Mouse (Mus musculus) spleen, postnatal 0 days (tissue): ENCODE data around the gene Ndufa3. TPM values are rescaled to one million over a fixed set of nuclear protein-coding genes. Genes with fewer than 3 reads are reported as not detected.

ENCODE experiments used
- polyA plus RNA-seq: library from polyadenylated mRNA; unstranded; fragments of >200 nt; fragmentation: Nextera tagmentation; extraction: Ambion mirVana; gene quantifications from 2 replicates; pipeline ENCODE4 v1.2.1, GENCODE M21; 2015

Ndufa3 gene
- 365 and 377 TPM in 2 replicates for polyA plus RNA-seq

GRCm38 (mm10) chr7:3617242-3617995, at the start of gene Ndufa3:
TSS of gene Ndufa3 (plus strand) at chr7:3617373.

DNA sequence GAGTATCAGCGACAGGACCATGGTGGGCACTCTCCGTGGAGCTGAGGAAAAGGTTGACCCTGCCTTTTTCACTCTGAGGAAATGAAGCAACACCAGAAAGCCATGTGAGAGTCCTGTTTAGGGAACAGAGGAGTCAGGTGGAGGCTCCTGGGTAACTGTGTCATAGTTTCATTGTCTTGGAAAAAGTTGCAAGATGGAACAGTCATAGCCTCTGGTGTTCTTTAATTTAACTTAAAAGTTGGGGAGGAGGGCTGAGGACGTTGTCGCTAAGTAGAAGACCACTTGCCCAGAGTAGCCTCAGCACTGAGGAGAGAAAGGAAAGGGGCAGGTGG, 1.1 kb upstream of the Ndufa3 start, which contains the start of gene Oscar:
Oscar (minus strand) TSS at position 101 of the 332 bp plus-strand sequence.

DNA sequence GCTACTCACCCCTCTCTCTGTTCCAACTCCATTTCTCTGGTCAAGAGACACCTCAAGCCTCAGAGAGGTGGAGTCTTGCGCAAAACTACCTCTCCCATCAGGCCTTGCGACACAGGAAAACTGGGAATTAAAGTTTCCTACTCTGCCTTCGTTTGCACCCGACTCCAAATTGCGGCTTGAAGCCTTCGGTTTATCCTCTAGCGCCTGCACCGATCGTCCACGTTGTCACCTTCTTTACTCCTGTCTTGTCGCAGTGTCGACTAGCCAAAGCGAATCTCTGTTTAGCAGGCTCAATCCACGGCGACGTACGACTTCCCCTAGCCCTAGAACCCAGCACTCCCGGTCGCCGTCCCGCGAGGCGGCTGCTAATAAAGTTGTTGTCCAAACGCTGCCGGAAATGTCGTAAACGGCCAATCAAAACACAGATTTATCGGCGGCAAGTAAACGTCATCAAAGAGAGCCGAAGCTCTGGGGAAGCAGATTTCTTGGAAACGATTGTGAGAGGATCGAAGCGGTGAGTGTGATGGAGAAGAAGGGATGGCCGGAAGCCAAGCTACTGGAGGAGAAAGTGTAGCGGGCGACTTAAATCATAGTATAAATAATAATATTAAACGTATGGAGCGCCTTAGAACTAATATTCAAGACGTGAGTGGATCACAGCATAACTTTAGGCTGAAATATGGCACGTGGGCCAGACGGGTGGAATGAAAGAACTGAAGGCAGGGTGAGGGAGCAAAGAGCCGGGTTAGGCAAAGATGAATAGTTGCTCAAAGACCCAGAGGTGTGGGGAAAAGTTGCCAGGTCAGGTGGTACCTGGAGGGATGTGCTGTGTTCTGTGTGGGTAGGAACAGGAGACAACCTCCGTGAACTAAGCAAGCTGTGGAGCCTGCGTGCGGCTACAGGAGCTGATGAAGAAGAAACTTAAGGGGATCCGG, 12.6 kb downstream of the Ndufa3 start, which contains the start of the genes Tfpt and Prpf31:
Tfpt (minus strand) TSS at position 387 of the 935 bp plus-strand sequence.
Prpf31 (plus strand) TSS at position 443 of the 935 bp plus-strand sequence.

GRCm38 (mm10) chr7:3644672-3645487, 27.7 kb downstream of the Ndufa3 start, which contains the start of gene Cnot3:
TSS of gene Cnot3 (plus strand) at chr7:3645268.

GRCm38 (mm10) chr7:3665215-3666114, 48.3 kb downstream of the Ndufa3 start, which contains the start of gene Leng1:
TSS of gene Leng1 (minus strand) at chr7:3665840.

Other genes starting within 250 kb of the Ndufa3 start
- gene Cacng8, start 226.7 kb upstream of the Ndufa3 start, polyA plus RNA-seq: not detected in 2 replicates
- not detected in 2 replicates for gene Cacng6, start 193.2 kb upstream of the Ndufa3 start, polyA plus RNA-seq
- gene Tarm1, start 114.7 kb upstream of the Ndufa3 start, polyA plus RNA-seq: 2.9 and 3.5 TPM in 2 replicates
- gene Oscar, start 1.2 kb upstream of the Ndufa3 start, polyA plus RNA-seq: not detected in 2 replicates
- gene Tfpt, start 12.6 kb downstream of the Ndufa3 start, polyA plus RNA-seq: 14.6 TPM in 2 replicates
- gene Prpf31, start 12.6 kb downstream of the Ndufa3 start, polyA plus RNA-seq: 54.2 and 55.9 TPM in 2 replicates
- gene Cnot3, start 27.9 kb downstream of the Ndufa3 start, polyA plus RNA-seq: 29.6 and 34.3 TPM in 2 replicates
- gene Leng1, start 48.5 kb downstream of the Ndufa3 start, polyA plus RNA-seq: 7.4 and 7.7 TPM in 2 replicates
- gene Tmc4, start 60.2 kb downstream of the Ndufa3 start, polyA plus RNA-seq: 6.9 and 8.2 TPM in 2 replicates
- 46.3 and 65.6 TPM in 2 replicates for gene Tsen34, start 75.5 kb downstream of the Ndufa3 start, polyA plus RNA-seq
- gene Mboat7, start 76.2 kb downstream of the Ndufa3 start, polyA plus RNA-seq: 21.7 and 28.8 TPM in 2 replicates
- 1,500 and 1,551 TPM in 2 replicates for gene Rps9, start 86.6 kb downstream of the Ndufa3 start, polyA plus RNA-seq
- 18.7 and 25.6 TPM in 2 replicates for gene Pirb, start 103.0 kb downstream of the Ndufa3 start, polyA plus RNA-seq
- 0.70 and 1.2 TPM in 2 replicates for gene Gm15448, start 208.3 kb downstream of the Ndufa3 start, polyA plus RNA-seq
- 7.2 and 10.1 TPM in 2 replicates for gene Pira2, start 227.7 kb downstream of the Ndufa3 start, polyA plus RNA-seq